Mouse (Mus musculus) stomach, postnatal 0 days (tissue): ENCODE results near the gene Orai2.

Source experiments
- CTCF ChIP-seq: IDR thresholded peaks from 2 replicates; pipeline ENCODE4 v1.5.1; 2016; ENCODE audit warnings: antibody characterized with exemption, low read depth, mild to moderate bottlenecking, moderate library complexity
- EP300 ChIP-seq: optimal IDR thresholded peaks from 2 replicates; pipeline ENCODE3; 2016; ENCODE audit warnings: antibody characterized with exemption

DNA sequence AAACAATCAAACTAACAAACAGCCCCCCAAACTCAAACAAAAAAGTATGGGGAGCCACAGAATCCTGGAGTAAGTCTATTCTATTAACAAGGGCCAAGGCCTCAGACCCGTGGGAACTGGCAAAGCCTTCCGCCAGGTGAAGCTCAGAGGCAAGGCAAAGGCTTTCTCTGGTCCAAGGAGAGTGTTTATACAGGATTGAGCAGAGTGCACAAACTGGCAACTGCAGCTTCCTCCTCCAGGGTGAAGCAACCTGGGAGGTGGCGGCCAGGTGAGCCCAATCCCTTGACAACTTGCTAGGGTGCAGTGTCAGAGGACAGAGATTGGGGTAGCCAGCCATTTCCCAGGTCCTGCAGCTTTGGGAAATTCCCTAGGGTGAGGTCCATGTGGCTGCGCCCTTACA lies 3.2 kb downstream of the Orai2 start:
- TF ChIP-seq CTCF (no peak), EP300 (no peak)
